20 mouse cellular contexts compared by ENCODE assay signal in the genomic region with DNA sequence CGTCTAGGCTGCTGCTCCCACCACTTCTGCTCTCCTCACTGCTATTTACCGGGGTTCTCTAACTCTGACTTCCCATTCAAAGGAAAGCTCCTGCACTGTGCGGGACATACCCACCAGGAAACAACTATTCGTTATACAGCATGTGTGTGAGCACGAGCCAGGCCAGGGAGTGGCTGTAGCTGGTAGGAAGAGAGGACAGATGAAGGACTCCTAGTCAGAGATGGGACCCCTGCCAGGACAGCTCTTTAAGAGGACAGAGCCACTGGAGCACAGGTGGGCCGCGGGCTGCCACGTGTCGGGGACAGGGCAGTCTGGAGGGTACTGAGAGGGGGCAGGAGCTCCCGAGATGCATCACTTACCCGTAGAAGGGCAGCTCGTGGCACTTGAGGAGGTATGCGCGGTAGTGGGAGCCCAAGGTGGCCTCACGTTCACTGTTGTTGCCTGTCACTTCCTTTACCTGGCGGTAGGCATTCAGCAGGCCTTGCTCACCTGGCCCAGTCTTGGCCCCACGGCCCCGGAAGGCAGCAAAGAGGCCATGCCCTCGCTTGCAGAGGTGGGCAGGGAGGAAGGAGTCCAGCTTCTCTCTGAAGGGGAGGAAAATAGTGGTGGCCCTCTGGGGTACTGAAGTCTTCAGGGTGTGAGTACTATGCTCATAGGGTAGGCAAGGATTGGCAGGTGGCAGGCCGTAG. TPM values are rescaled to one million over a fixed set of nuclear protein-coding genes. Genes with fewer than 3 reads are reported as not detected.
DNase-seq lines count a peak whose midpoint lies in the region; ATAC-seq and TF ChIP-seq lines count a peak whose summit lies in the region.
"Had no signal": no experiment of that assay in that cellular context is flagged by ENCODE, and none has a peak within 500 bp of the region (broad histone marks: within the 10 kb centered on the region; RNA-seq: fewer than 3 reads in every experiment).

No protein-coding gene starts in this region.

- H3K27ac ChIP-seq in embryonic facial prominence, embryonic 11.5 days (replicated peaks; ENCODE audit: low read depth, low read length), result no peak overlapping the region
- no peak overlapping the region for H3K27ac ChIP-seq in embryonic facial prominence, embryonic 10.5 days (replicated peaks)
- H3K27ac ChIP-seq in heart, embryonic 15.5 days, result peak overlapping the region; percentile 24; the same call in 1 of the 2 replicates
- no peak overlapping the region for H3K27ac ChIP-seq in intestine, embryonic 16.5 days (ENCODE audit: low read length)
- no peak overlapping the region for H3K27ac ChIP-seq in intestine, postnatal 0 days (ENCODE audit: low read depth, low read length)
- no peak overlapping the region for H3K27ac ChIP-seq in embryonic facial prominence, embryonic 13.5 days
- H3K27ac ChIP-seq: hindbrain, embryonic 15.5 days had no signal

- H3K4me3 ChIP-seq in embryonic facial prominence, embryonic 11.5 days (ENCODE audit: low read depth, low read length), result no peak overlapping the region
- H3K4me3 ChIP-seq in embryonic facial prominence, embryonic 10.5 days, result no peak overlapping the region
- H3K4me3 ChIP-seq in heart, embryonic 15.5 days, result no peak overlapping the region
- H3K4me3 ChIP-seq in intestine, embryonic 16.5 days (ENCODE audit: low read length), result no peak overlapping the region
- H3K4me3 ChIP-seq in intestine, postnatal 0 days (ENCODE audit: low read depth, low read length), result no peak overlapping the region
- H3K4me3 ChIP-seq in embryonic facial prominence, embryonic 13.5 days, result no peak overlapping the region
- H3K4me3 ChIP-seq: hindbrain, embryonic 15.5 days had no signal

- no peak overlapping the region for H3K4me2 ChIP-seq in embryonic facial prominence, embryonic 11.5 days (ENCODE audit: low read depth, low read length)
- H3K4me2 ChIP-seq in heart, embryonic 15.5 days, result no peak overlapping the region
- no peak overlapping the region for H3K4me2 ChIP-seq in intestine, embryonic 16.5 days (ENCODE audit: low read depth, low read length)
- H3K4me2 ChIP-seq in intestine, postnatal 0 days (replicated peaks; ENCODE audit: low read depth), result no peak overlapping the region
- no peak overlapping the region for H3K4me2 ChIP-seq in embryonic facial prominence, embryonic 13.5 days
- H3K4me2 ChIP-seq: hindbrain, embryonic 15.5 days had no signal

- WGBS in embryonic facial prominence, embryonic 11.5 days, result 92% methylated on average over 20 of the region's 20 CpGs
- 96% methylated on average over 20 of the region's 20 CpGs for WGBS in embryonic facial prominence, embryonic 10.5 days
- 84% methylated on average over 20 of the region's 20 CpGs for WGBS in heart, embryonic 15.5 days
- WGBS in intestine, embryonic 16.5 days, result 91% methylated on average over 20 of the region's 20 CpGs
- WGBS in intestine, postnatal 0 days, result 91% methylated on average over 20 of the region's 20 CpGs
- 92% methylated on average over 20 of the region's 20 CpGs for WGBS in embryonic facial prominence, embryonic 13.5 days

- H3K36me3 ChIP-seq in embryonic facial prominence, embryonic 11.5 days (replicated peaks; ENCODE audit: control insufficient read depth, insufficient read depth, low read depth, low read length), result peaks cover 23% of the 10 kb centered on the region
- H3K36me3 ChIP-seq in embryonic facial prominence, embryonic 10.5 days (replicated peaks), result peaks cover 100% of the 10 kb centered on the region
- peaks cover 86% of the 10 kb centered on the region for H3K36me3 ChIP-seq in heart, embryonic 15.5 days
- peaks cover 34% of the 10 kb centered on the region for H3K36me3 ChIP-seq in intestine, embryonic 16.5 days (ENCODE audit: control insufficient read depth, insufficient read depth, low read length)
- peaks cover 67% of the 10 kb centered on the region for H3K36me3 ChIP-seq in intestine, postnatal 0 days (ENCODE audit: control insufficient read depth, insufficient read depth)
- H3K36me3 ChIP-seq in embryonic facial prominence, embryonic 13.5 days, result peaks cover 99% of the 10 kb centered on the region

- no peaks in the 10 kb centered on the region for H3K27me3 ChIP-seq in embryonic facial prominence, embryonic 11.5 days (ENCODE audit: control insufficient read depth, insufficient read depth, low read length)
- H3K27me3 ChIP-seq in embryonic facial prominence, embryonic 10.5 days (replicated peaks; ENCODE audit: low read depth, poor library complexity, severe bottlenecking), result no peaks in the 10 kb centered on the region
- H3K27me3 ChIP-seq in heart, embryonic 15.5 days, result no peaks in the 10 kb centered on the region
- no peaks in the 10 kb centered on the region for H3K27me3 ChIP-seq in intestine, embryonic 16.5 days (replicated peaks; ENCODE audit: control insufficient read depth, insufficient read depth, low read length)
- H3K27me3 ChIP-seq in intestine, postnatal 0 days (replicated peaks; ENCODE audit: control insufficient read depth, insufficient read depth, low read length), result no peaks in the 10 kb centered on the region
- H3K27me3 ChIP-seq in embryonic facial prominence, embryonic 13.5 days, result no peaks in the 10 kb centered on the region
- H3K27me3 ChIP-seq: hindbrain, embryonic 15.5 days had no signal

- 0 out of 2 replicates have a peak, but pooled peaks have one; percentile 31 for ATAC-seq in embryonic facial prominence, embryonic 11.5 days (replicated peaks; ENCODE audit: insufficient number of reproducible peaks, low FRiP score, low TSS enrichment, low read depth)
- peak; percentile 28; the same call in 1 of the 2 replicates for ATAC-seq in heart, embryonic 15.5 days (replicated peaks; ENCODE audit: insufficient number of reproducible peaks, insufficient read depth, low FRiP score, low read depth)
- no peak for ATAC-seq in intestine, embryonic 16.5 days
- ATAC-seq in intestine, postnatal 0 days, result no peak
- ATAC-seq in embryonic facial prominence, embryonic 13.5 days (ENCODE audit: insufficient number of reproducible peaks, insufficient read depth, low FRiP score, low TSS enrichment, low read depth), result no peak
- ATAC-seq: CD4-positive, CD25-positive, alpha-beta regulatory T cell, adult 4 months; forebrain, embryonic 14.5 days had no signal

- intact Hi-C loops in heart, postnatal 36 days (cut with DNase I), result loop anchor here (5.0 kb wide), 1 partner anchor 37 kb away; no protein-coding TSS in a partner anchor

- TF ChIP-seq CTCF in intestine, postnatal 0 days (IDR thresholded peaks at IDR 0.05; ENCODE audit: low read depth), result no peak

- no peak overlapping the region for H3K9ac ChIP-seq in embryonic facial prominence, embryonic 11.5 days (replicated peaks; ENCODE audit: low read length)
- no peak overlapping the region for H3K9ac ChIP-seq in heart, embryonic 15.5 days
- 0 out of 2 replicates have a peak overlapping the region, but pooled peaks have one; percentile 34 for H3K9ac ChIP-seq in intestine, embryonic 16.5 days (ENCODE audit: low read depth, low read length)
- H3K9ac ChIP-seq in intestine, postnatal 0 days (ENCODE audit: low read depth, low read length), result no peak overlapping the region
- 0 out of 2 replicates have a peak overlapping the region, but pooled peaks have one; percentile 16 for H3K9ac ChIP-seq in embryonic facial prominence, embryonic 13.5 days
- H3K9ac ChIP-seq: hindbrain, embryonic 15.5 days had no signal

- H3K9me3 ChIP-seq in embryonic facial prominence, embryonic 11.5 days (replicated peaks; ENCODE audit: control insufficient read depth, low read length), result no peaks in the 10 kb centered on the region; the same call in 1 of the 2 replicates
- peaks cover 12% of the 10 kb centered on the region for H3K9me3 ChIP-seq in embryonic facial prominence, embryonic 10.5 days
- H3K9me3 ChIP-seq in heart, embryonic 15.5 days (replicated peaks), result no peaks in the 10 kb centered on the region
- H3K9me3 ChIP-seq in intestine, embryonic 16.5 days (ENCODE audit: control insufficient read depth, low read length), result no peaks in the 10 kb centered on the region
- no peaks in the 10 kb centered on the region for H3K9me3 ChIP-seq in intestine, postnatal 0 days (ENCODE audit: control insufficient read depth)
- no peaks in the 10 kb centered on the region for H3K9me3 ChIP-seq in embryonic facial prominence, embryonic 13.5 days
- H3K9me3 ChIP-seq: hindbrain, embryonic 15.5 days had no signal

- DNase-seq in embryonic facial prominence, embryonic 11.5 days (ENCODE audit: low spot score), result no peak
- DNase-seq in embryonic facial prominence, embryonic 10.5 days (ENCODE audit: low spot score), result no peak
- no peak for DNase-seq in heart, postnatal 36 days
- DNase-seq: adrenal gland, postnatal 10 days; B cell, adult 2 months; cerebellum, adult 11 months; cerebellum, adult 8-10 months; cerebellum, postnatal 14 days; embryo, embryonic 11 days; gastrocnemius, postnatal 36 days; kidney, adult 11 months; kidney, adult 9 months had no signal

- H3K4me1 ChIP-seq in embryonic facial prominence, embryonic 11.5 days (ENCODE audit: control insufficient read depth, insufficient read depth, low read length), result no peaks in the 10 kb centered on the region
- peaks cover 8% of the 10 kb centered on the region; the same call in 1 of the 2 replicates for H3K4me1 ChIP-seq in embryonic facial prominence, embryonic 10.5 days
- H3K4me1 ChIP-seq in heart, embryonic 15.5 days (replicated peaks), result peaks cover 15% of the 10 kb centered on the region
- 0 out of 2 replicates have a peak, but pooled peaks cover 5% of the 10 kb centered on the region for H3K4me1 ChIP-seq in intestine, embryonic 16.5 days (ENCODE audit: control insufficient read depth, insufficient read depth, low read length)
- H3K4me1 ChIP-seq in intestine, postnatal 0 days (replicated peaks; ENCODE audit: control insufficient read depth, insufficient read depth, low read length), result no peaks in the 10 kb centered on the region
- no peaks in the 10 kb centered on the region for H3K4me1 ChIP-seq in embryonic facial prominence, embryonic 13.5 days
- H3K4me1 ChIP-seq: hindbrain, embryonic 15.5 days had no signal

RNA-seq across cellular contexts. Expression of a gene that starts 10.2 kb away (rescaled TPM):
- polyA plus RNA-seq in embryonic facial prominence, embryonic 11.5 days (2014; fragmentation: Nextera tagmentation; extraction: Ambion mirVana), result 15.8 and 17.6 TPM in 2 replicates
- 44.6 and 45.4 TPM in 2 replicates for polyA plus RNA-seq in embryonic facial prominence, embryonic 10.5 days (2016; fragmentation: Nextera tagmentation; extraction: Ambion mirVana)
- 25.1 and 35.1 TPM in 2 replicates for polyA plus RNA-seq in heart, embryonic 15.5 days (2015; fragmentation: Nextera tagmentation; extraction: Ambion mirVana)
- 10 to 100 TPM; 11.4 to 11.7 TPM for total RNA-seq in heart, postnatal 36 days (2021)
- 31.1 and 31.7 TPM in 2 replicates for polyA plus RNA-seq in intestine, embryonic 16.5 days (2015; fragmentation: Nextera tagmentation; extraction: Ambion mirVana)
- polyA plus RNA-seq in intestine, postnatal 0 days (2015; fragmentation: Nextera tagmentation; extraction: Ambion mirVana), result 21.7 and 24.0 TPM in 2 replicates
- 30.6 and 34.0 TPM in 2 replicates for polyA plus RNA-seq in embryonic facial prominence, embryonic 13.5 days (2015; fragmentation: Nextera tagmentation; extraction: Ambion mirVana)

RNA-seq across cellular contexts. Expression of a gene that starts 12.8 kb away (rescaled TPM):
- 0.87 and 1.1 TPM in 2 replicates for polyA plus RNA-seq in embryonic facial prominence, embryonic 11.5 days (2014; fragmentation: Nextera tagmentation; extraction: Ambion mirVana)
- polyA plus RNA-seq in embryonic facial prominence, embryonic 10.5 days (2016; fragmentation: Nextera tagmentation; extraction: Ambion mirVana), result 2.5 and 2.9 TPM in 2 replicates
- 3.2 and 4.2 TPM in 2 replicates for polyA plus RNA-seq in heart, embryonic 15.5 days (2015; fragmentation: Nextera tagmentation; extraction: Ambion mirVana)
- 1 to 10 TPM; 3.4 to 4.2 TPM for total RNA-seq in heart, postnatal 36 days (2021)
- 3.4 and 4.1 TPM in 2 replicates for polyA plus RNA-seq in intestine, embryonic 16.5 days (2015; fragmentation: Nextera tagmentation; extraction: Ambion mirVana)
- polyA plus RNA-seq in intestine, postnatal 0 days (2015; fragmentation: Nextera tagmentation; extraction: Ambion mirVana), result 3.8 and 4.0 TPM in 2 replicates
- polyA plus RNA-seq in embryonic facial prominence, embryonic 13.5 days (2015; fragmentation: Nextera tagmentation; extraction: Ambion mirVana), result 3.1 and 4.5 TPM in 2 replicates

RNA-seq across cellular contexts. Expression of a gene that starts 29.1 kb away (rescaled TPM):
- polyA plus RNA-seq in embryonic facial prominence, embryonic 11.5 days (2014; fragmentation: Nextera tagmentation; extraction: Ambion mirVana), result 4.0 and 4.3 TPM in 2 replicates
- 6.8 and 7.4 TPM in 2 replicates for polyA plus RNA-seq in embryonic facial prominence, embryonic 10.5 days (2016; fragmentation: Nextera tagmentation; extraction: Ambion mirVana)
- polyA plus RNA-seq in heart, embryonic 15.5 days (2015; fragmentation: Nextera tagmentation; extraction: Ambion mirVana), result 1.2 and 2.0 TPM in 2 replicates
- total RNA-seq in heart, postnatal 36 days (2021), result under 1 TPM; 0.57 to 0.64 TPM
- polyA plus RNA-seq in intestine, embryonic 16.5 days (2015; fragmentation: Nextera tagmentation; extraction: Ambion mirVana), result 1.5 and 1.7 TPM in 2 replicates
- 1.0 and 1.2 TPM in 2 replicates for polyA plus RNA-seq in intestine, postnatal 0 days (2015; fragmentation: Nextera tagmentation; extraction: Ambion mirVana)
- polyA plus RNA-seq in embryonic facial prominence, embryonic 13.5 days (2015; fragmentation: Nextera tagmentation; extraction: Ambion mirVana), result 3.8 and 4.7 TPM in 2 replicates

RNA-seq across cellular contexts. Expression of a gene that starts 48.0 kb away (rescaled TPM):
- polyA plus RNA-seq in embryonic facial prominence, embryonic 11.5 days (2014; fragmentation: Nextera tagmentation; extraction: Ambion mirVana), result 202 and 213 TPM in 2 replicates
- 231 and 251 TPM in 2 replicates for polyA plus RNA-seq in embryonic facial prominence, embryonic 10.5 days (2016; fragmentation: Nextera tagmentation; extraction: Ambion mirVana)
- 81.9 and 106 TPM in 2 replicates for polyA plus RNA-seq in heart, embryonic 15.5 days (2015; fragmentation: Nextera tagmentation; extraction: Ambion mirVana)
- 10 to 100 TPM; 75.8 to 96.2 TPM for total RNA-seq in heart, postnatal 36 days (2021)
- 109 and 119 TPM in 2 replicates for polyA plus RNA-seq in intestine, embryonic 16.5 days (2015; fragmentation: Nextera tagmentation; extraction: Ambion mirVana)
- polyA plus RNA-seq in intestine, postnatal 0 days (2015; fragmentation: Nextera tagmentation; extraction: Ambion mirVana), result 49.9 and 51.9 TPM in 2 replicates
- polyA plus RNA-seq in embryonic facial prominence, embryonic 13.5 days (2015; fragmentation: Nextera tagmentation; extraction: Ambion mirVana), result 164 and 179 TPM in 2 replicates

RNA-seq across cellular contexts. Expression of a gene that starts 59.8 kb away (rescaled TPM):
- polyA plus RNA-seq in embryonic facial prominence, embryonic 11.5 days (2014; fragmentation: Nextera tagmentation; extraction: Ambion mirVana), result 2.4 and 2.7 TPM in 2 replicates
- 1.5 and 2.2 TPM in 2 replicates for polyA plus RNA-seq in embryonic facial prominence, embryonic 10.5 days (2016; fragmentation: Nextera tagmentation; extraction: Ambion mirVana)
- 10.4 and 13.0 TPM in 2 replicates for polyA plus RNA-seq in heart, embryonic 15.5 days (2015; fragmentation: Nextera tagmentation; extraction: Ambion mirVana)
- 1 to 10 TPM; 9.3 to 9.5 TPM for total RNA-seq in heart, postnatal 36 days (2021)
- polyA plus RNA-seq in intestine, embryonic 16.5 days (2015; fragmentation: Nextera tagmentation; extraction: Ambion mirVana), result 14.7 and 15.1 TPM in 2 replicates
- polyA plus RNA-seq in intestine, postnatal 0 days (2015; fragmentation: Nextera tagmentation; extraction: Ambion mirVana), result 6.5 and 6.6 TPM in 2 replicates
- 4.7 TPM in 2 replicates for polyA plus RNA-seq in embryonic facial prominence, embryonic 13.5 days (2015; fragmentation: Nextera tagmentation; extraction: Ambion mirVana)
- total RNA-seq: common myeloid progenitor, adult 5-6 weeks had no signal

Comparison
In these comparisons a context has a peak if more than half of its experiments do, and no peak if none do; other contexts are left out.
1. ATAC-seq: peak in embryonic facial prominence, embryonic 11.5 days (single experiment) and heart, embryonic 15.5 days (single experiment); none in intestine, embryonic 16.5 days (single experiment), intestine, postnatal 0 days (single experiment) and embryonic facial prominence, embryonic 13.5 days (single experiment).
2. H3K9ac ChIP-seq: peak in intestine, embryonic 16.5 days (single experiment) and embryonic facial prominence, embryonic 13.5 days (single experiment); none in embryonic facial prominence, embryonic 11.5 days (single experiment), heart, embryonic 15.5 days (single experiment) and intestine, postnatal 0 days (single experiment).